Mouse (Mus musculus): ENCODE measurements around the gene Prrg3. TPM values are rescaled to one million over a fixed set of nuclear protein-coding genes. Genes with fewer than 3 reads are reported as not detected.

Gene Prrg3
- total RNA-seq (2023) = not detected

DNA sequence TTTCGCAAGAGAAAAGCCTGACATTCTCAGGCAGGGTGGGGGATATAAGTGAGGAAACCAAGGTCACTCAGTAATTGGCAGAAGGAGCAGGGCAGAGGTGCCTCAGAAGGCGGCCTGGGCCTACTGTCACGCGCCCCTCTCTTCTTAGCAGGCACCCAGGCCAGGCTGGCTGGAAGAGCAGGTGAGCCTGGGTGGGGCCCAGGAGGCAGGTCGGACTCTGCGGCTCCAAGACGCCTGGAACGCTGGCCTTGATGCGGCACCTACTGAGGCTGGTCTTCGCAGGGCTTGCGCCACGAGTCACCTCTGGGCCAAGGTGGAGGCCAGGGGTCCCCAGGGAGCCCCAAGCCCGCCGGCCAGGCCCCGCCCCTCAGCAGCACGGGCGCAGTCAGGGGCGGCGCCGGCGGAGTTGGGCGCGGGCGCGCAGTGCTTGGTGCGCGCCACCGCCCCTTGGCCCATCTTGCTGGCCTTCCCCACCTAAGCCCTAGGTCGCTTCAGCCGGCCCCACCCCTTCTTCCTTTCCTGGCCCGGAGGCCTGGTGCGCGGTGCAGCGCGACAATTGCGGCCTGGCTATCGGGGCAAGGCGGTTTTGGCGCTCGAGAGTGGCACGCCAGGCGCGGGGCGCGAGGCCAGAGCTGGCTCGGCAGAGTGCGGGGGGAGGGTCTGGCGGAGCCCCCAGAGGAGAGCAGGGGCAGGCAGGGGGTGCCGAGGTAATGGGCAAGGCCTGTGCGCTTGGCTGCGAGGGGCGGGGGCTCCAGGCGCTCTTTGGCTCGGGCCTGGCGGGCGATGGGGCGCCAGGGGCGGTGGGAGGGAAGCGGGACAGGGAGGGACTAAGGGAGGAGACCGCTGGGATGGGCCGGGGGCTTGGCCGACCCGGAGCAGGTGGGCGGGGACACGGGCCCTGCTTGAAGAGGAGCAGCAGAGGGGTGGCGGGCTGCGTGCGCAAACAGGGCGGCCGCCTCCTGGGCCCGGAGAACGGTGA lies at the start of gene Prrg3:
Gene Prrg3, plus strand, starts transcription at position 552 of the 979 bp plus-strand sequence.

DNA sequence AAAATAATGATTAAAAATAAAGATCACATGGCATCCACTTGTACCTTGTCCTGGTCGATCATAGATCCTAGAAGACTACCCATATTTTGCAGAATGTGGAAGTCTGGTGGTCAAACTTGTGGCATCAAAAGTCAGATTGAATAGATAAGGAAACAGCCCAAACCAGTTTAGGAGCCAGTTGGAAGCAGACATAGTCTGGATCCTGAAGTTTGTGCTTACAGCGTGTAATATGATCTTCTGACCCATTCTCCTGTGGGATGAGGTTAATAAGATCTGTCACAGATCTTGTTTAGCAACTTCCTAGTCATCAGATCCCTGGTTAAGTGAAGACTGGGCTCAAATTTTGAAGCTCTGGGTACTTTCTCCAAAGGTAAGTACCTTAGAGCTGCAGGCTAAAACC lies 10.3 kb downstream of the Prrg3 start, which contains the start of gene Fate1:
Gene Fate1, plus strand, starts transcription at position 301 of the 400 bp plus-strand sequence.

DNA sequence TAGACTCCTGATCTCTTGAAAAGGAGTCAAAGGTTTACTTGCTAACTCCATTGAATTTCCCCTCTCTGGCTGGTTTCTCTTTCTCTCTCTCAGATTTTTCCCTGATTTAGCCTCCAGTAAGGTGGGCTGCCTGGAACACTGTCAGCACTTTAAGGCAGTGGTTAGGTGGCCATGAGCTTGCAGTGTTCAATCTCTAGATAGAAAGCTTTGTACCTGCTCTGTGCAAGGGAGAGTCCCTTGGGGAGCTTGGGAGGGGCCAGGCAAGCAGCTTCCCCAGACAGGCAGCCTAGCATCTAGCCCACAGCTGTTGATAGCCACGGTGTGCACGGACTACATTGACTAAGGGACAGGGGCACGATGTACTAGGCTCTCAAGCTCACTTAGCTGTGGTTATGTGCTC lies 29.1 kb downstream of the Prrg3 start, which contains the start of gene Cnga2:
Gene Cnga2, plus strand, starts transcription at position 301 of the 400 bp plus-strand sequence.

Other genes with a start within 250 kb of the Prrg3 start
- 10 to 100 TPM; 10.8 to 11.7 TPM for gene Vma21, start 146.7 kb upstream of the Prrg3 start, total RNA-seq (2023)
- not detected for gene Gm1141, start 41.6 kb upstream of the Prrg3 start, total RNA-seq (2023)
- gene Fate1, start 10.4 kb downstream of the Prrg3 start, total RNA-seq (2023) = not detected
- not detected for gene Cnga2, start 29.2 kb downstream of the Prrg3 start, total RNA-seq (2023)